Mouse (Mus musculus) MEL-GATA-1-ER (cell line): ENCODE measurements around the gene H2-Aa.

Experiments
- DNase-seq: peaks from one replicate; pipeline ENCODE4 v3.0.0-alpha.2; 2012; ENCODE audit warnings: low read depth; ENCODE audit errors: extremely low read depth

Gene H2-Aa

DNA sequence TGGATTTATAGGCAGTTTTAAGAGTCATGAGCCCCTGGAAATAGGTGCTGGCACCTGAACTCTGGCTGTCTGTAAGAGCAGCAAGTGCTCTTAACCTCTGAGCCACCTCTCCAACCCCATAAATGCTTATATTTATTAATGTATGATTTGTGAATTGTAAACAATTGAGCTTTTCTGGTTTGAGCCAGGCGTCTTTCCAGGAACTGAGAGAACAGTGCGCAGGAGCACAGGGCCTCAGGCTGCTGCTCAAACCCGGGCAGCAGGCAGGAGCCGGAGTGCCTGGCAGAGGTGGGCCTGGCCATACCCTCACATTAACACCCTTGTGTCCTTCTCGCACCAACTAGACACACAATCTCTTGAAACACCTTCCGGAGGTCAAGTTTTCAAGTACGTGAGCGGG lies 12.4 kb upstream of the H2-Aa start:
- DNase-seq = no peak

- no peak for DNase-seq
Observed at GRCm38 (mm10) chr17:34299356-34299755, 11.7 kb upstream of the H2-Aa start.

GRCm38 (mm10) chr17:34295891-34296794 lies 8.5 kb upstream of the H2-Aa start:
- peak; percentile 59 for DNase-seq

- no peak for DNase-seq
Observed at GRCm38 (mm10) chr17:34295307-34295706, 7.7 kb upstream of the H2-Aa start.

DNA sequence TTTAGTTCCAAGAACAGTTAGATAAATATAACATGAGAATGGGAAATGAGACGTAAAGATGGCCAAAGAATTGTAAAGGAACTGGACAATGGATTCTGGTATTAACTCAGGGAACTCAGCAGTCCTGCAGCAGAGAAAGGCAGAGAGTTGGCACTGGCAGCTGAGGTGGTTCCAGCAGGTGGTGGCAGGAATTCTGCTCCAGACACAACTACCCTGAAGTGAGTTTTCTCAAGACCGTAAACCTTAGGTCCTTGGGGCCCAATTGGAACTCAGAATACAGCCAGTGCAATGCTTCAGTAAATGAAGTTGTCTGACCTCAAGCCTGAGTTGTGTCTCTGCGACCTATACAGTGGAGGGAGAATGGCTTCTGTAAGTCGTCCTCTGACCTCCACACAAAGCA lies 6.6 kb upstream of the H2-Aa start:
- no peak for DNase-seq

- DNase-seq = peak; percentile 47
Observed at GRCm38 (mm10) chr17:34293533-34293932, 5.9 kb upstream of the H2-Aa start.

- no peak for DNase-seq
Observed at GRCm38 (mm10) chr17:34292570-34292969, 4.9 kb upstream of the H2-Aa start.

- peak; percentile 53 for DNase-seq
Observed at GRCm38 (mm10) chr17:34291609-34292008, 4.0 kb upstream of the H2-Aa start.

DNA sequence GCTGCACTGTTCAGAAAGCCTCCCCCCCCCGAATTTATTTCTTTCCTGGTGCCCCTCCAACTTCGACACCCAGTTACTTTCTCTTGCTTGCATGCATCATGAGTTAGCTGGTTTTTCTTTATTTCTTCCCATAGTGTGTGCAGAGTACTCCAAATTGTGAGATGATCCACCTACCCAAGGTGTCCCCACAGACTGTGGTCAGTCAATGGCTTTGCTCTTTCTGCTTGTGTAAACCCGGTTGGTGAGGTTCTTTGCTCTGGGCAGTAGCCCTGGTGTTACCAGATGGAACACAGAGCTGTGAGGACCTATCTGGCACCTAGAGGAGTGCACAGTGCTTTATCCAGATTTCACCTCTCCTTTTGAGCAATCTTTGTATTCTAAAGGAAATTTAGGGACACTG lies 508 bp upstream of the H2-Aa start:
- no peak for DNase-seq

DNA sequence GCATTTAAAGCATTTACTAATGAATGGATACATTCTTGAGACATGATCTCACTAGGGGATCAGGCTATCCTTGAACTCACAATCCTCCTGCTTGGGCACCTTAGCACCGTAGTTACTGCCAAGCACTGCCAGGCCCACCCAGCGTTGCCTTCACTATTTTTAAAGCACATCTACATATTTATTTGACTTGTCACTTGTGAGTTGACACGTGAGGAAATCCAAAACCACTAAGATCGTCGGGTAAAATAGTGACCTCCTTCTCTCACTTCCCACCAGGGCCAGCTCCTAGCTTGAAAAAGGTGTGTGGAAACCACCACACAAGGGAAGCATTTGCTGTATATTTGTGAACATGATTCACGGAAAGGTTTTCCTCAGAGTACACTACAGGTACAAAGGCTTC lies 624 bp downstream of the H2-Aa start:
- no peak for DNase-seq

GRCm38 (mm10) chr17:34286501-34286900 lies 1.1 kb downstream of the H2-Aa start:
- no peak for DNase-seq

- DNase-seq = no peak
Observed at GRCm38 (mm10) chr17:34285848-34286247, 1.8 kb downstream of the H2-Aa start.

DNA sequence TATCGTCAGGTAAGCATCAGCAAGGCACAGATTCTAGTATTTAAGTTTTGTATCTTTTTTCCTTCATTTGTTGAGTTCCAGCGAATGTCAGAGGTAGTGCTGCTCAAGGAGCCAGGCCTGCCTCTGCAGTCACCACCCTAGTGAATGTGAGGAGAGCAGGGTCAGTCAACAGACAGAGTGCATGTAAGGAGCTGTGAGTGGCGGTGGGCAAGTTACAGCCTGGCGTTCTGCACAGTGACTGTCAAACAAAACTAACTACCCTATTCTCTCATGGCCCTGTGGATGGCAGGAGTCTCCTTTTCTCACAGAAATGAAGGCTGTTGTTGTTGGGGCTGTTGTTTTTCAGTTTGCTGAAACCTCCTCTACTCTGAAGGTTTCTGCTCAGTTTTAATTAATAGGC lies 2.3 kb downstream of the H2-Aa start:
- DNase-seq = no peak

- DNase-seq = no peak
Observed at GRCm38 (mm10) chr17:34281836-34282235, 5.8 kb downstream of the H2-Aa start.

DNA sequence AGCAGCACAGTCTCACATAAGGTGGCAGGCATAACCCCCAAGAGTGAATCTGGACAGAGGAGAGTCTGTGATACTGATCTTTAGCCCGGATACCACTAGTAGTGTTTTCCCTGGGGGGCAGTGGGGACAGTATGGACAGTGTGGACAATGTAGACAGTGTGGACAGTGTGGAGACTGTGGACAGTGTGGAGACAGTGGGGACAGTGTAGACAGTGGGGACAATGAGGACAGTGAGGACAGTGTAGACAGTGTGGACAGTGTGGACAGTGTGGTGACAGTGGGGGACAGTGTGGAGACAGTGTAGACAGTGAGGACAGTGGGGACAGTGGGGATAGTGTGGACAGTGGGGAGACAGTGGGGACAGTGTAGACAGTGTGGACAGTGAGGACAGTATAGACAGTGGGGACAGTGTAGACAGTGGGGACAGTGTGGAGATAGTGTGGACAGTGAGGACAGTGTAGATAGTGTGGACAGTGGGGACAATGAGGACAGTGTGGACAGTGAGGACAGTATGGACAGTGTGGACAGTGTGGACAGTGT lies 7.1 kb downstream of the H2-Aa start:
- no peak for DNase-seq

- DNase-seq = no peak
Observed at GRCm38 (mm10) chr17:34272102-34272501, 15.5 kb downstream of the H2-Aa start.

- no peak for DNase-seq
Observed at GRCm38 (mm10) chr17:34270940-34271339, 16.7 kb downstream of the H2-Aa start.

DNA sequence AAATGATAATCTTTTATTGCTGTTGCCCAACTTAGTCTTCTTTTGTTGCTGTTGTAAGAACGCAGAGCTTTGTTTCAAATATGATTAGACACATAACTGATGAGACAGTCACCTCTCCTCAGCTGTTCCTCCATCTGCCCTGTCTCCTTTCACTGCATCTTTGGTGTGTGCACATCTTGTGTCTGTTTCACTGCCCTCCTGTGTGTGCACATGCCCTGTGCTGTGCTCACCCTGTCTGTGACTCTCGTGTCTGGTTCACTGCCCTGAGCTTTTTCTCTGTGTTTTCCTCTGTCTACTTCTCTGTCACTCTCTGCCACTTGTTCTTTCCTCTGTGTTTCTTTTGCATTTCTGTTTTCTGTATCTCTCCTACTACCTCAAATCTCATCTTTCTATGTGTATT lies 17.4 kb downstream of the H2-Aa start:
- no peak for DNase-seq

- no peak for DNase-seq
Observed at GRCm38 (mm10) chr17:34269817-34270216, 17.8 kb downstream of the H2-Aa start.

- DNase-seq = no peak
Observed at GRCm38 (mm10) chr17:34268748-34269147, 18.9 kb downstream of the H2-Aa start.

DNA sequence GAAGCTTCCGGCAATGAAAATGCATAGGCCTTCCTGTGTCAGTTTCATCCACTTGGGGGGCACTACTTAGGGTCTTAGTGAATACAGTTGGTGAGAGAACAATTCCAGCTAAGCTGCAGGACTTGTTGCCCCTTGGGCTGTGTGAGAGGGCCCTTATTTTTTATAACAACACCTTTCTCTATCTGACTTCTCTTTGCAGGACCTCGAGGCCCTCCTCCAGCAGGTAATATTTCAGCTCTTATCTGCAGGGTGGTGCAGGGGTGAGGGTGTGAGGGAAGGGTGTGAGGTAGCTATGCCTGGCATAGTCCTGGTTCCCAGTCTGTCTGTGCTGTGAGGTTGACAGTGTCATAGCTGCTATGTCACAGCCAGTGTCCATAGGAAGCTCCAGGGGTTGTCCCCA lies 19.4 kb downstream of the H2-Aa start:
- DNase-seq = no peak

GRCm38 (mm10) chr17:34264452-34265351 lies 22.9 kb downstream of the H2-Aa start:
- no peak for DNase-seq
